ENCODE assay signal across 30 mouse cellular contexts in the genomic region with DNA sequence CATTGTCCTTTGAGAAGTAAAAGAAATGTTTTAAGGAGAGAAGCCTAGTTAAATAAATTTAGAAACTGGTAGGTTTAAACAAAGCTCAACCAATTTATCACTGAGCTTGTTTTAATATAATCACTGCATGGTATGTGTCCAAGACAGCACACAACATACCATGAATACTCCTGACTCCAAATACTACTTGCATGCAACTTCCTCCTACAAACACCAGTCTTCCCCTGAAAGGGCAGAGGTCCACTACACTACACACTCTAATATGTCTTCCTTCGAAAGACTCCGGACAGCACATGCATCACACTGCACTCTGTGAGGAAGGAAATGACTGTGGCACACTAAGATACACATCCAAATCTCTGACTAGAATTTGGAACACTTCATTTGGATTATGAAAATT. TPM values are rescaled to one million over a fixed set of nuclear protein-coding genes. Genes with fewer than 3 reads are reported as not detected.
A peak's percentile ranks its signal among the peaks of the same experiment; 100 is the strongest.
DNase-seq lines count a peak whose midpoint lies in the region; ATAC-seq and TF ChIP-seq lines count a peak whose summit lies in the region.
"Had no signal": no experiment of that assay in that cellular context is flagged by ENCODE, and none has a peak within 500 bp of the region (broad histone marks: within the 10 kb centered on the region; RNA-seq: fewer than 3 reads in every experiment).

No protein-coding gene starts in this region.

- H3K4me2 ChIP-seq in intestine, embryonic 14.5 days (ENCODE audit: low read length): no peak overlapping the region
- no peak overlapping the region for H3K4me2 ChIP-seq in intestine, postnatal 0 days (replicated peaks; ENCODE audit: low read depth)
- no peak overlapping the region for H3K4me2 ChIP-seq in lung, embryonic 16.5 days (ENCODE audit: low read depth, low read length)
- H3K4me2 ChIP-seq in intestine, embryonic 16.5 days (ENCODE audit: low read depth, low read length): no peak overlapping the region
- H3K4me2 ChIP-seq: heart, embryonic 12.5 days; hindbrain, embryonic 13.5 days; limb, embryonic 12.5 days; liver, embryonic 13.5 days; midbrain, embryonic 11.5 days had no signal

- 31% methylated on average over 2 of the region's 2 CpGs for WGBS in intestine, embryonic 14.5 days
- 57% methylated on average over 2 of the region's 2 CpGs for WGBS in intestine, postnatal 0 days
- 40% methylated on average over 2 of the region's 2 CpGs for WGBS in lung, embryonic 16.5 days
- WGBS in lung, adult 2 months: 36% methylated on average over 2 of the region's 2 CpGs
- 39% methylated on average over 2 of the region's 2 CpGs for WGBS in intestine, embryonic 16.5 days

- H3K9ac ChIP-seq in intestine, embryonic 14.5 days (ENCODE audit: low read length): no peak overlapping the region
- no peak overlapping the region for H3K9ac ChIP-seq in intestine, postnatal 0 days (ENCODE audit: low read depth, low read length)
- no peak overlapping the region for H3K9ac ChIP-seq in lung, embryonic 16.5 days (ENCODE audit: low read length)
- H3K9ac ChIP-seq in intestine, embryonic 16.5 days (ENCODE audit: low read depth, low read length): no peak overlapping the region
- H3K9ac ChIP-seq: heart, embryonic 12.5 days; hindbrain, embryonic 13.5 days; limb, embryonic 12.5 days; liver, embryonic 13.5 days had no signal

- DNase-seq in intestine, embryonic 14.5 days (ENCODE audit: low spot score): no peak
- DNase-seq in lung, adult 2 months: no peak
- DNase-seq: adrenal gland, adult 2 months; adrenal gland, postnatal 36 days; cerebellum, adult 2 months; cerebellum, postnatal 14 days; gastrocnemius, postnatal 25 days; heart, adult 18-20 months; heart, postnatal 4 days; kidney, adult 2 months; kidney, postnatal 36 days; liver, embryonic 13.5 days; lung, postnatal 14 days; right cerebral cortex, adult 18-20 months; spleen, adult 18-20 months; thymus, postnatal 4 days had no signal

- H3K27ac ChIP-seq in intestine, embryonic 14.5 days (ENCODE audit: low read depth): peak overlapping the region; percentile 67
- H3K27ac ChIP-seq in intestine, postnatal 0 days (ENCODE audit: low read depth, low read length): no peak overlapping the region; the same call in 1 of the 2 replicates
- 0 out of 2 replicates have a peak overlapping the region, but pooled peaks have one; percentile 45 for H3K27ac ChIP-seq in lung, embryonic 16.5 days (ENCODE audit: low read length)
- no peak overlapping the region for H3K27ac ChIP-seq in intestine, embryonic 16.5 days (ENCODE audit: low read length)
- H3K27ac ChIP-seq: hindbrain, embryonic 13.5 days; layer of hippocampus, adult 2 months; left cerebral cortex, adult 2 months; limb, embryonic 12.5 days; liver, embryonic 13.5 days had no signal

- 0 out of 2 replicates have a peak, but pooled peaks cover 2% of the 10 kb centered on the region for H3K9me3 ChIP-seq in intestine, embryonic 14.5 days (ENCODE audit: control insufficient read depth, low read length)
- no peaks in the 10 kb centered on the region for H3K9me3 ChIP-seq in intestine, postnatal 0 days (ENCODE audit: control insufficient read depth)
- no peaks in the 10 kb centered on the region for H3K9me3 ChIP-seq in lung, embryonic 16.5 days (ENCODE audit: control insufficient read depth, low read length)
- H3K9me3 ChIP-seq in intestine, embryonic 16.5 days (ENCODE audit: control insufficient read depth, low read length): no peaks in the 10 kb centered on the region
- H3K9me3 ChIP-seq: heart, embryonic 12.5 days; hindbrain, embryonic 13.5 days; limb, embryonic 12.5 days; liver, embryonic 13.5 days had no signal

- no peak for ATAC-seq in intestine, embryonic 14.5 days (replicated peaks; ENCODE audit: low FRiP score, low TSS enrichment, low read depth)
- ATAC-seq in intestine, postnatal 0 days: no peak
- peak; percentile 40; the same call in 1 of the 2 replicates for ATAC-seq in lung, embryonic 16.5 days (ENCODE audit: low read depth)
- peak; percentile 56 for ATAC-seq in intestine, embryonic 16.5 days
- ATAC-seq in megakaryocyte-erythroid progenitor cell, adult 5-6 weeks (replicated peaks; ENCODE audit: low FRiP score, low TSS enrichment, poor library complexity, severe bottlenecking): no peak
- ATAC-seq: activated CD4-positive, CD25-positive, alpha-beta regulatory T cell, adult 4 months; midbrain, embryonic 16.5 days had no signal

- no peaks in the 10 kb centered on the region for H3K27me3 ChIP-seq in intestine, embryonic 14.5 days (replicated peaks; ENCODE audit: control insufficient read depth, insufficient read depth, low read length)
- no peaks in the 10 kb centered on the region for H3K27me3 ChIP-seq in intestine, postnatal 0 days (replicated peaks; ENCODE audit: control insufficient read depth, insufficient read depth, low read length)
- H3K27me3 ChIP-seq in lung, embryonic 16.5 days (ENCODE audit: control insufficient read depth, insufficient read depth, low read depth, low read length): no peaks in the 10 kb centered on the region
- H3K27me3 ChIP-seq in intestine, embryonic 16.5 days (replicated peaks; ENCODE audit: control insufficient read depth, insufficient read depth, low read length): no peaks in the 10 kb centered on the region
- H3K27me3 ChIP-seq: CH12.LX; heart, embryonic 12.5 days; hindbrain, embryonic 13.5 days; limb, embryonic 12.5 days; liver, embryonic 13.5 days had no signal

- TF ChIP-seq POLR2A in lung, adult 2 months (IDR thresholded peaks at IDR 0.05; ENCODE audit: borderline replicate concordance, extremely low read depth, low read depth, low read length): no peak

- H3K4me1 ChIP-seq in intestine, embryonic 14.5 days (replicated peaks; ENCODE audit: control insufficient read depth, insufficient read depth, low read length): peaks cover 15% of the 10 kb centered on the region; the same call in 1 of the 2 replicates
- 0 out of 2 replicates have a peak, but pooled peaks cover 4% of the 10 kb centered on the region for H3K4me1 ChIP-seq in intestine, postnatal 0 days (replicated peaks; ENCODE audit: control insufficient read depth, insufficient read depth, low read length)
- H3K4me1 ChIP-seq in lung, embryonic 16.5 days (replicated peaks; ENCODE audit: control insufficient read depth, insufficient read depth, low read length): peaks cover 13% of the 10 kb centered on the region
- H3K4me1 ChIP-seq in lung, adult 2 months (ENCODE audit: control insufficient read depth, insufficient read depth, low read length): no peaks in the 10 kb centered on the region; the same call in 1 of the 2 replicates
- H3K4me1 ChIP-seq in intestine, embryonic 16.5 days (ENCODE audit: control insufficient read depth, insufficient read depth, low read length): peaks cover 12% of the 10 kb centered on the region
- H3K4me1 ChIP-seq: hindbrain, embryonic 13.5 days had no signal

- TF ChIP-seq CTCF in intestine, postnatal 0 days (IDR thresholded peaks at IDR 0.05; ENCODE audit: low read depth): no peak
- no peak for TF ChIP-seq CTCF in lung, adult 2 months (IDR thresholded peaks at IDR 0.05; ENCODE audit: insufficient read depth, low read length)

- no peaks in the 10 kb centered on the region for H3K36me3 ChIP-seq in intestine, embryonic 14.5 days (ENCODE audit: control insufficient read depth, insufficient read depth, low read length)
- H3K36me3 ChIP-seq in intestine, postnatal 0 days (ENCODE audit: control insufficient read depth, insufficient read depth): no peaks in the 10 kb centered on the region
- H3K36me3 ChIP-seq in lung, embryonic 16.5 days (ENCODE audit: control insufficient read depth, insufficient read depth, low read length): no peaks in the 10 kb centered on the region
- H3K36me3 ChIP-seq in intestine, embryonic 16.5 days (ENCODE audit: control insufficient read depth, insufficient read depth, low read length): no peaks in the 10 kb centered on the region
- H3K36me3 ChIP-seq: heart, embryonic 12.5 days; hindbrain, embryonic 13.5 days; limb, embryonic 12.5 days; liver, embryonic 13.5 days had no signal

- H3K4me3 ChIP-seq in intestine, embryonic 14.5 days (ENCODE audit: low read depth, low read length): no peak overlapping the region
- no peak overlapping the region for H3K4me3 ChIP-seq in intestine, postnatal 0 days (ENCODE audit: low read depth, low read length)
- no peak overlapping the region for H3K4me3 ChIP-seq in lung, embryonic 16.5 days (ENCODE audit: low read length)
- no peak overlapping the region for H3K4me3 ChIP-seq in lung, adult 2 months (replicated peaks; ENCODE audit: extremely low read depth, low read depth, low read length)
- no peak overlapping the region for H3K4me3 ChIP-seq in intestine, embryonic 16.5 days (ENCODE audit: low read length)
- H3K4me3 ChIP-seq: erythroblast, embryonic 14.5 days; heart, embryonic 12.5 days; hindbrain, embryonic 13.5 days; layer of hippocampus, adult 2 months; left cerebral cortex, adult 2 months; limb, embryonic 12.5 days; liver, embryonic 13.5 days had no signal

RNA-seq across cellular contexts. Expression of a gene that starts 20.3 kb away (rescaled TPM):
- 33.6 and 37.0 TPM in 2 replicates for polyA plus RNA-seq in intestine, embryonic 14.5 days (2014; fragmentation: Nextera tagmentation; extraction: Ambion mirVana)
- 19.7 and 22.5 TPM in 2 replicates for polyA plus RNA-seq in intestine, postnatal 0 days (2015; fragmentation: Nextera tagmentation; extraction: Ambion mirVana)
- 22.2 and 23.1 TPM in 2 replicates for polyA plus RNA-seq in lung, embryonic 16.5 days (2015; fragmentation: Nextera tagmentation; extraction: Ambion mirVana)
- polyA plus RNA-seq in lung, adult 2 months (2012; rRNA removed): 9.8 and 11.2 TPM in 2 replicates
- 28.9 and 29.6 TPM in 2 replicates for polyA plus RNA-seq in intestine, embryonic 16.5 days (2015; fragmentation: Nextera tagmentation; extraction: Ambion mirVana)
- total RNA-seq in megakaryocyte-erythroid progenitor cell, adult 5-6 weeks (2014; fragmentation: Nextera tagmentation): 9.5 and 13.3 TPM in 2 replicates
- total RNA-seq in megakaryocyte-erythroid progenitor cell, adult 5-6 weeks (2017): 18.2 and 27.8 TPM in 2 replicates

RNA-seq across cellular contexts. Expression of a gene that starts 51.8 kb away (rescaled TPM):
- 19.6 and 19.7 TPM in 2 replicates for polyA plus RNA-seq in intestine, embryonic 14.5 days (2014; fragmentation: Nextera tagmentation; extraction: Ambion mirVana)
- 9.3 and 10.0 TPM in 2 replicates for polyA plus RNA-seq in intestine, postnatal 0 days (2015; fragmentation: Nextera tagmentation; extraction: Ambion mirVana)
- polyA plus RNA-seq in lung, embryonic 16.5 days (2015; fragmentation: Nextera tagmentation; extraction: Ambion mirVana): 17.1 and 19.6 TPM in 2 replicates
- polyA plus RNA-seq in lung, adult 2 months (2012; rRNA removed): 7.2 and 7.7 TPM in 2 replicates
- 16.1 and 16.6 TPM in 2 replicates for polyA plus RNA-seq in intestine, embryonic 16.5 days (2015; fragmentation: Nextera tagmentation; extraction: Ambion mirVana)
- total RNA-seq in megakaryocyte-erythroid progenitor cell, adult 5-6 weeks (2014; fragmentation: Nextera tagmentation): 24.1 and 28.9 TPM in 2 replicates
- total RNA-seq in megakaryocyte-erythroid progenitor cell, adult 5-6 weeks (2017): 26.1 and 31.2 TPM in 2 replicates

Comparison
In these comparisons a context has a peak if more than half of its experiments do, and no peak if none do; other contexts are left out.
1. ATAC-seq: peak in lung, embryonic 16.5 days (single experiment) and intestine, embryonic 16.5 days (single experiment); none in intestine, embryonic 14.5 days (single experiment), intestine, postnatal 0 days (single experiment) and megakaryocyte-erythroid progenitor cell, adult 5-6 weeks (single experiment).
2. H3K27ac ChIP-seq: peak in intestine, embryonic 14.5 days (single experiment) and lung, embryonic 16.5 days (single experiment); none in intestine, postnatal 0 days (single experiment) and intestine, embryonic 16.5 days (single experiment).